In genomic region chr9:116535709-116536108, GRCm38 (mm10) we compare ENCODE assay signal across 10 mouse cellular contexts.
DNase-seq lines count a peak whose midpoint lies in the region; ATAC-seq and TF ChIP-seq lines count a peak whose summit lies in the region.
"Had no signal": no experiment of that assay in that cellular context is flagged by ENCODE, and none has a peak within 500 bp of the region (broad histone marks: within the 10 kb centered on the region; RNA-seq: fewer than 3 reads in every experiment).

No protein-coding gene starts in this region.

- no peak for TF ChIP-seq POLR2A in testis, adult 2 months (IDR thresholded peaks at IDR 0.05; ENCODE audit: control insufficient read depth, low read depth, low read length)

- no peak overlapping the region for H3K4me3 ChIP-seq in testis, adult 2 months (ENCODE audit: control insufficient read depth, low read depth, low read length)
- H3K4me3 ChIP-seq in hindbrain, embryonic 13.5 days, result no peak overlapping the region
- H3K4me3 ChIP-seq: limb, embryonic 15.5 days had no signal

- ATAC-seq in hematopoietic stem cell, adult 5-6 weeks (replicated peaks in 1 of 2; ENCODE audit: insufficient read depth in 1 of 2, low FRiP score in 2 of 2, low TSS enrichment in 1 of 2, low read depth in 1 of 2, poor library complexity in 2 of 2, severe bottlenecking in 2 of 2), result peak; percentile 45 to 69; a peak in 3 of 4 replicates
- ATAC-seq in hindbrain, embryonic 13.5 days (ENCODE audit: low FRiP score), result no peak

- no peak overlapping the region for H3K9ac ChIP-seq in hindbrain, embryonic 13.5 days
- H3K9ac ChIP-seq: limb, embryonic 15.5 days had no signal

- 70% methylated on average over 3 of the region's 3 CpGs for WGBS in hindbrain, embryonic 13.5 days

- H3K27ac ChIP-seq in testis, adult 2 months (ENCODE audit: control insufficient read depth, insufficient read depth, low read depth, low read length), result no peak overlapping the region
- no peak overlapping the region for H3K27ac ChIP-seq in hindbrain, embryonic 13.5 days
- H3K27ac ChIP-seq: limb, embryonic 15.5 days had no signal

- peak; percentile 19 for DNase-seq in heart, postnatal 4 days
- DNase-seq in heart, adult 9 months (ENCODE audit: low spot score in 2 of 2), result no peak
- no peak for DNase-seq in testis, postnatal 14 days (ENCODE audit: low spot score)
- peak; percentile 53 for DNase-seq in thymus, postnatal 4 days
- DNase-seq in gastrocnemius, postnatal 14 days, result no peak
- DNase-seq: gastrocnemius, postnatal 10 days had no signal

- H3K4me1 ChIP-seq in testis, adult 2 months (ENCODE audit: control insufficient read depth, insufficient read depth, low read length), result no peaks in the 10 kb centered on the region
- no peaks in the 10 kb centered on the region for H3K4me1 ChIP-seq in hindbrain, embryonic 13.5 days (replicated peaks)
- H3K4me1 ChIP-seq: limb, embryonic 15.5 days had no signal

- no peaks in the 10 kb centered on the region for H3K36me3 ChIP-seq in testis, adult 2 months (ENCODE audit: control insufficient read depth, insufficient read depth, low read length)
- no peaks in the 10 kb centered on the region for H3K36me3 ChIP-seq in hindbrain, embryonic 13.5 days
- H3K36me3 ChIP-seq: limb, embryonic 15.5 days had no signal

- intact Hi-C loops in gastrocnemius, postnatal 14 days (cut with DNase I; ENCODE audit: low total_unique reads), result no loop called here

- H3K27me3 ChIP-seq in testis, adult 2 months (ENCODE audit: control insufficient read depth, insufficient read depth, low read length), result no peaks in the 10 kb centered on the region
- H3K27me3 ChIP-seq in hindbrain, embryonic 13.5 days, result no peaks in the 10 kb centered on the region
- H3K27me3 ChIP-seq: limb, embryonic 15.5 days had no signal

- H3K4me2 ChIP-seq in hindbrain, embryonic 13.5 days, result no peak overlapping the region
- H3K4me2 ChIP-seq: limb, embryonic 15.5 days had no signal

- peak; percentile 36; the same call in 1 of the 2 replicates for TF ChIP-seq CTCF in testis, adult 2 months (IDR thresholded peaks at IDR 0.05; ENCODE audit: control insufficient read depth, insufficient read depth, insufficient replicate concordance, low read depth, low read length)

- no peaks in the 10 kb centered on the region for H3K9me3 ChIP-seq in hindbrain, embryonic 13.5 days
- H3K9me3 ChIP-seq: limb, embryonic 15.5 days had no signal

Comparison
In these comparisons a context has a peak if more than half of its experiments do, and no peak if none do; other contexts are left out.
1. DNase-seq: peak in heart, postnatal 4 days (single experiment) and thymus, postnatal 4 days (single experiment); none in heart, adult 9 months (0 of 2), testis, postnatal 14 days (single experiment) and gastrocnemius, postnatal 14 days (single experiment).